Mouse (Mus musculus): Measurements from ENCODE around the gene Ufsp1. TPM values are rescaled to one million over a fixed set of nuclear protein-coding genes. Genes with fewer than 3 reads are reported as not detected.
A peak's percentile ranks its signal among the peaks of the same experiment; 100 is the strongest.

The Ufsp1 gene
- polyA plus RNA-seq, 1 experiment from 2014 or later, result 29.6 TPM

DNA sequence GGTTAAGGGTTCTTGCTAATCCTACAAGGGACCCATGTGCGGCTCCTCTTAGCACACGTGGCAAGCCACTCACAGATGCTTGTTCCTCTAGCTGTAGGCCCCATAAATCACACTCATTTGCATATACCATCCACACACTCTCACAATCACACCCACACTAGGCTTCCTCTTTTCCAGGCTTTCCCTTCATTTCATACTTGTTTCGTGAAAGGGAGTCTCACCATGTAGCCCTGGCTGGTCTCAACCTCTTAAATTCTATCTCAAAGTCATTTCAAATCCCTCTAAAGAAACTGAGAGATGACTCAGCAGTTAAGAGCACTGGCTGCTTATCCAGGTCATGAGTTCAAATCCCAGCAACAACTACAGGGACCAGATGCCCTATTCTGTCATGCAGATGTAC lies 11.4 kb downstream of the Ufsp1 start:
- Histone ChIP-seq H3K4me1 (ENCODE audit: control insufficient read depth, insufficient read depth, low read depth, low read length) (peaks cover 33% of the 10 kb centered on the region), H3K4me2 (ENCODE audit: low read length) (peak overlapping the region; percentile 81), H3K27ac (ENCODE audit: low read depth, low read length) (no peak overlapping the region), H3K36me3 (ENCODE audit: control insufficient read depth, insufficient read depth, low read length) (peaks cover 18% of the 10 kb centered on the region), H3K9me3 (ENCODE audit: control insufficient read depth, low read length) (no peaks in the 10 kb centered on the region), H3K27me3 (replicated peaks; ENCODE audit: control insufficient read depth, insufficient read depth, low read length) (no peaks in the 10 kb centered on the region), H3K4me3 (ENCODE audit: low read length) (peak overlapping the region; percentile 69), H3K9ac (ENCODE audit: low read depth, low read length) (peak overlapping the region; percentile 19; the same call in 1 of the 2 replicates)
- 56% methylated on average over 3 of the region's 3 CpGs for WGBS
- no peak for ATAC-seq

DNA sequence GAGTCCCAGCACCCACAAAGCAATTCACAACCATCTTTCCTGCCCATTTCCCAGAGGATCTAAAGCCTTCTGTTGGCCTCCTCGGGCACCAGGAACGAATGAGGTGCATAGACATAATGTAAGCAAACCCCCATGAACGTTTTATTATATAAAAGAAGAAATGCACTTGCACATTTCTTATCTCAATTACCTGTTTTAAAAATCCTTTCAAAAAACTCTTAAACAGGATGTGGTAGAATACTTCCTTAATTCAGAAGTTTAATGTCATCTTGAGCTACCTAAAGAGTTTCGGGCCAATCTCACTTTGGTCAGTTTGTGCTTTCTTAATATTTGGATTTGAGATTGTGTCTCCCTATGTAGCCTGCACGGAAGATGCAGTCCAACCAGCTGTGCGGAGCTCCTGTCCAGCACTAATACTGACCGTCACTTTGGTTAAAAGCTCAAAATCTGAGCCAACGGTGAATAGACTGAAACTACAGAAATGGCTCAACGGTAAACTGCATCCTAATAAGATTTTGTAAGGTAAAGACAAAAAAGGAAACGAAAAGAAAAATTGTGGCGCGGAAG lies 12.1 kb downstream of the Ufsp1 start:
- Histone ChIP-seq H3K27me3 (replicated peaks; ENCODE audit: control insufficient read depth, insufficient read depth, low read length) (no peaks in the 10 kb centered on the region), H3K4me1 (ENCODE audit: control insufficient read depth, insufficient read depth, low read depth, low read length) (peaks cover 33% of the 10 kb centered on the region), H3K9me3 (ENCODE audit: control insufficient read depth, low read length) (no peaks in the 10 kb centered on the region), H3K9ac (ENCODE audit: low read depth, low read length) (peak overlapping the region; percentile 84), H3K36me3 (ENCODE audit: control insufficient read depth, insufficient read depth, low read length) (peaks cover 13% of the 10 kb centered on the region), H3K27ac (ENCODE audit: low read depth, low read length) (peak overlapping the region; percentile 93), H3K4me2 (ENCODE audit: low read length) (peak overlapping the region; percentile 81), H3K4me3 (ENCODE audit: low read length) (peak overlapping the region; percentile 69)
- WGBS, result 14% methylated on average over 12 of the region's 12 CpGs
- ATAC-seq, result no peak

DNA sequence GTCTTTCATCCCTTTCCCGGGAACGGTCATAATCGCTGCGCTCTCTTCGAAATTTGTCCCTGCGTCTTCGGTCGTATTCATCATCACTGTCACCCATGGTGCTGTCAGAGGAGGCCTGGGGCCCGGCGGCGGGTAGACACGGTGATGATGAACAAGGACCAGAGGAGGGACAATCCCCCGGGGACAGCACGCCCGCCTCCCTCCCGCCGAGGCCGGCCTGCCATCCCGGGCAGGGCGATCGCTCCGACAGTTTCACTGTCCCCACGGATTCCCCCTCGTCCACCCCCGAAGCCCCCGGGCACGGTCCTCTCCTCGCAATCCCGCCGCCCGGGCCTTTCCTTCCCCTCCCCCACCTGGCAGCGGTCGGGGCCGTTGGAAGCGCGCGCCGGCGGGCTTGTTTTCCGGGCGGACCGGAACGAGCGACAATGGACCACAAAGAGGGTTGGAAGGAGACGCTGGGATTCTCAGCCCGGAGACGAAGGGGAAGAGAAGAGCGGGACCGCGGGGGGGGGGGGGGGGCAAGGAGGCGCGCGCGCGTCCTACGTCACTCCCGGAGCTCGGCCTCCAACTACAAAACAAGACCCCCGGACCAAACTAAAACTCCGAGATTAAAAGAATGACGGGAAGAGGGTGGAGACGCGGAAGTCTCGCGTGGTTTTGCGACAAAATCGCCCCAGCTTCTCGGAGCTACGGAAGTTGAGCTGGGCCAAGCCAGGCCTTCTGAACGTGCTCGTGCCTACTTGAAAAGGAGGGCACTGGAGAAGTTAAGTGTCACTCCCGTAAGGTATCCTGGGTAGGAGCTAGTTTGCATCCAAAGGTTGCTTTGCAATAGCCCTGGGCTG lies 12.9 kb downstream of the Ufsp1 start, which contains the start of gene Srrt:
Srrt (minus strand) TSS at position 604 of the 842 bp plus-strand sequence.
- Histone ChIP-seq H3K36me3 (ENCODE audit: control insufficient read depth, insufficient read depth, low read length) (peaks cover 6% of the 10 kb centered on the region), H3K9ac (ENCODE audit: low read depth, low read length) (peak within 1 kb of the TSS; percentile 84), H3K27me3 (replicated peaks; ENCODE audit: control insufficient read depth, insufficient read depth, low read length) (no peaks in the 10 kb centered on the region), H3K27ac (ENCODE audit: low read depth, low read length) (peak within 1 kb of the TSS; percentile 93), H3K9me3 (ENCODE audit: control insufficient read depth, low read length) (no peaks in the 10 kb centered on the region), H3K4me2 (ENCODE audit: low read length) (peak within 1 kb of the TSS; percentile 81), H3K4me3 (ENCODE audit: low read length) (peak within 1 kb of the TSS; percentile 69), H3K4me1 (ENCODE audit: control insufficient read depth, insufficient read depth, low read depth, low read length) (peaks cover 33% of the 10 kb centered on the region)
- peak; percentile 94 for ATAC-seq
- WGBS, result 1% methylated on average over 43 of the region's 72 CpGs

DNA sequence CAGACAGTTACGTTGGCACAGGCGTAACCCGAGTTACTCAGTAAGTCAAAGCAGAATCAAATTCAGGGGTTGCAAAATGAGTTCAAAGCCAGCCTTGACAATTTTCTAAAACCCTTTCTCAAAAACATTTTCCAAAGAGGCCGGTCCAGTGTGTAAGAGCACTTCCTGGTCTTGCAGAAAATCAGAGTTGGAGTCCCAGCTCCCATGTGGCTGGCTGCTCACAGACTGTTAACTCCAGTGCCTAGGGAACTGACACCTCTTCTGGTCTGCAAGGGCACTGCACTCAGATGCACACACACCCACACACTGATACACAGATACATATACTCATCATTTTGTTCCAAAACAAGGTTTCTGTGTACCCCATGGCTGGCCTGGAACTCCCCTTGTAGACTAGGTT lies 13.9 kb downstream of the Ufsp1 start:
- Histone ChIP-seq H3K36me3 (ENCODE audit: control insufficient read depth, insufficient read depth, low read length) (no peaks in the 10 kb centered on the region), H3K9ac (ENCODE audit: low read depth, low read length) (peak overlapping the region; percentile 84), H3K4me1 (ENCODE audit: control insufficient read depth, insufficient read depth, low read depth, low read length) (peaks cover 35% of the 10 kb centered on the region)

DNA sequence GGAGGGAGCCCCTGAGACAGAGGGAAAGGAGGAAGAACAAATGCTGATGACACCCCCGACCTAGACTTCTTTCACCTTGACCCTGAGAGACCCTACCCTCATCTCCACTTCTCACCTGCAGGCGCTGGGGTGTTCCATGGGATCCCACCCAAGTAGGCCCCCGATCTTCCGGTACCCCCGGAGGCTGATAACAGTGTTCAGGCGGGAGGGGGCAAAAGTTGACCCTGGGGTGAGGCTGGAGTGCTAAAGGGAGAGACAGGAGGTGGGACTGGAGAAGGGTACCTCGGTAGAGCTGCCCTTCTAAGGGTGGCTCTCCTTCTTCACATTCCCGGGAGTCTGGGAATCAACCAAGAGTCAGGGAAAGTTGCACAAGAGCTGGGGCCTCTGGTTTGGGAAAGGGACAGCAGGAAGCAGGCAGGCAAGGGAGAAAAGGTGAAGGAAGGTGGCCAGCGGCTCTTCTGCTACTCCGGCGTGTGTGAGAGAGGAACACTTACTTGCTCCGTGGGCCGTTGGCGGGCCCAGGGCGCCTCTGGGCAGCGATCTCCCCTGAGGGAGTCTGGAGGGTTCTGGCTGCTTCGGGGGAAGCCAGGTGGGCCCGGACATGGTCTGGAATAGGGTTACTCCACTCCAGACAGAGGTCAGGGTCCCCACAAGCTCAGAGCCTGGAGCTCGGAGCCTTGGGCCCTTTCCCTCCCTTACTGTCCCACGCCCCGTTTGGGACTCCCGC lies 19.2 kb downstream of the Ufsp1 start:
- WGBS, result 7% methylated on average over 22 of the region's 22 CpGs
- ATAC-seq, result no peak; the same call in 1 of the 2 replicates
- Histone ChIP-seq H3K27me3 (replicated peaks; ENCODE audit: control insufficient read depth, insufficient read depth, low read length) (no peaks in the 10 kb centered on the region), H3K9ac (ENCODE audit: low read depth, low read length) (peak overlapping the region; percentile 65), H3K4me3 (ENCODE audit: low read length) (peak overlapping the region; percentile 42), H3K4me1 (ENCODE audit: control insufficient read depth, insufficient read depth, low read depth, low read length) (peaks cover 19% of the 10 kb centered on the region), H3K9me3 (ENCODE audit: control insufficient read depth, low read length) (no peaks in the 10 kb centered on the region), H3K36me3 (ENCODE audit: control insufficient read depth, insufficient read depth, low read length) (peaks cover 7% of the 10 kb centered on the region; the same call in 1 of the 2 replicates), H3K4me2 (ENCODE audit: low read length) (peak overlapping the region; percentile 60), H3K27ac (ENCODE audit: low read depth, low read length) (peak overlapping the region; percentile 66)

More for the DNA sequence above, 13.9 kb downstream of the Ufsp1 start:
- whole genome bisulfite sequencing, result 92% methylated on average over 4 of the region's 4 CpGs
- H3K4me2 ChIP-seq (ENCODE audit: low read length), result peak overlapping the region; percentile 72
- peak overlapping the region; percentile 93 for H3K27ac ChIP-seq (ENCODE audit: low read depth, low read length)
- H3K27me3 ChIP-seq (replicated peaks; ENCODE audit: control insufficient read depth, insufficient read depth, low read length), result no peaks in the 10 kb centered on the region
- ATAC-seq, result no peak
- no peaks in the 10 kb centered on the region for H3K9me3 ChIP-seq (ENCODE audit: control insufficient read depth, low read length)
- peak overlapping the region; percentile 69 for H3K4me3 ChIP-seq (ENCODE audit: low read length)

DNA sequence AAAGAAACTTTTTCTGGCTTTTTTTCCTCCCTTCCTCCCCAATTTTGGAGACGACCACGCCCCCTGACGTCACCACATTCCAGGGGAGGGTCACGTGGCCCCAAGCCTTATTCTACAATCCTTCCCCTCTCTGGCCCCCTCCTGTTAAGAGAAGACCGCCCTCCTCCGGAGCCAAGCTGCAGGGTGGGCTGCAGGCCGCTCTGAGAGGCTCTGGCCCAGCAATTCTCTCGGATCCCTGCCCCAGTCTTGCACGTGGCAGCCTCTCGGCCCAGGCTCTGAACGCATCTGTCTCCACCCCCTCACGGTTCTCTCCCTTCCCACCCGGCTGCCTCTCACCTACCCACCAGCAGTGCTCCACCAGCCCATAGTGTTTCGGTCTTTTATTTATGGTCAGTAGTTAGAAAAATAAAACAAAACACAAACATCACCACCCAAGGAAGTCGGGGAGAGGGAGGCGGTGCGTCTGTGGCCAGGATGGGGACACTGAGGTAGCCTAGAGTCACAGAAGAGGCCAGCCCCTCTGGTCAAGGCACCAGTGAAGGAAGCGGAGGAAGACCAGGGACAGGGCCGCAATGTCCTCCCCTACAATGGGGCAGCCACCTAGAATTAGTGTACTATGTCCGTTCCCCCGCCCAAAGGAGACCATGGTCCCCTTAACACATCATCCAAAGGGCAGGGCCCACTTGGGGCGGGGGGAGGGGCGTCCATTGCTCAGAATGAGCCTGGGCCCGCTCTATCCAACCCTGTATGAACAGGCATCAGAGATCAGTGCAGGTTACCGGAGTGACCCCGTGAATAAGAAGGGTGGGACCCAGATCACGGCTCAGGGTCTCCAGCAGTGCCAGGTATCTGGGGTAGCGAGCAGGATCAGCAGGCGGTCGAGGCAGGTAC lies 20.0 kb downstream of the Ufsp1 start, which contains the start of gene Trip6:
Trip6 (minus strand) TSS at position 212 of the 891 bp plus-strand sequence.
- Histone ChIP-seq H3K4me2 (ENCODE audit: low read length) (peak within 1 kb of the TSS; percentile 60), H3K36me3 (ENCODE audit: control insufficient read depth, insufficient read depth, low read length) (peaks cover 7% of the 10 kb centered on the region; the same call in 1 of the 2 replicates), H3K4me3 (ENCODE audit: low read length) (peak within 1 kb of the TSS; percentile 42), H3K9me3 (ENCODE audit: control insufficient read depth, low read length) (no peaks in the 10 kb centered on the region), H3K27me3 (replicated peaks; ENCODE audit: control insufficient read depth, insufficient read depth, low read length) (no peaks in the 10 kb centered on the region), H3K4me1 (ENCODE audit: control insufficient read depth, insufficient read depth, low read depth, low read length) (peaks cover 19% of the 10 kb centered on the region), H3K27ac (ENCODE audit: low read depth, low read length) (peak within 1 kb of the TSS; percentile 66), H3K9ac (ENCODE audit: low read depth, low read length) (peak within 1 kb of the TSS; percentile 65)
- WGBS, result 12% methylated on average over 30 of the region's 30 CpGs
- ATAC-seq, result peak; percentile 77

DNA sequence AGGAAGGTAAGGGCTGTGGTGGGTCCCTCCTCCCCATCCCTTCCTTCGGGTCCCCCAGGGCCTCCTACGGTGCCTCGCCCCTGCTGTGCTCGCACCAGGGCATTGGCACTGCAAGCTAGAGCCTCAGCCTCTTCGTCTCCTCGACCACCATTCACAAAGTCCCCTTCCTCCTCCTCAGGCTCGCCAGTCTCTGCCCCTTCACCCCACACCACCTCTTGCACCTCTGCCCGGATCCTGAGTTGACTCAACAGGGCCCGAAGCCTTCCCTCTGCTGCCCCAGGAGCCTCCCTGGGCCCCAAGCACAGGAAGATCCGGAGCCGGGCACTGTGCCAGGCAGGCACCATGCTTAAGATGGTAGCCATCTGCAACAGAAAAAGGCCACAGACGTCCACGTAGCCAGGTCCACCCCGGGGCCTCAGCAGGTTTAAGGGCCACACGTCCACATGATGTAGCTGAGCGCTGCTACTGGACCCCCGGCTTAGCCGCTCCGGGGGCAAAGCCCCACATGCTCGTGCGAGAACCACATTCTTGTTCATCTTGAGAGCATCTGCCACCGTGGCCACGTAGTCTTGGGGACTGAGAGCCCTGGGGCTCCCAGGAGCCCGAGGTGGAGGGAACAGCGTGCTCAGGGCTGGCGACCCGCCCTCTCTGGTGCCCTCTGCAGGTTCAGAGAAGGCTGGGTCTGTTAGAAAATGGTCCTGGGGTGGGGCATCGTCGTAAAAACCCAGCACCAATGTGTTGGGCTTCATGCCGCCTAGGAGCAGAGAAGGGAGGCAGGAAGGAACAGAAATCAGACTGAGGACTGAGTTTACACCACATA lies 20.9 kb downstream of the Ufsp1 start:
- no peak overlapping the region for H3K4me3 ChIP-seq (ENCODE audit: low read length)
- 38% methylated on average over 30 of the region's 30 CpGs for WGBS
- no peaks in the 10 kb centered on the region for H3K27me3 ChIP-seq (replicated peaks; ENCODE audit: control insufficient read depth, insufficient read depth, low read length)
- H3K4me2 ChIP-seq (ENCODE audit: low read length), result no peak overlapping the region; the same call in 1 of the 2 replicates
- no peak overlapping the region for H3K9ac ChIP-seq (ENCODE audit: low read depth, low read length)
- H3K27ac ChIP-seq (ENCODE audit: low read depth, low read length), result no peak overlapping the region
- no peak; the same call in 1 of the 2 replicates for ATAC-seq
- peaks cover 19% of the 10 kb centered on the region for H3K4me1 ChIP-seq (ENCODE audit: control insufficient read depth, insufficient read depth, low read depth, low read length)
- no peaks in the 10 kb centered on the region for H3K9me3 ChIP-seq (ENCODE audit: control insufficient read depth, low read length)
- peaks cover 8% of the 10 kb centered on the region for H3K36me3 ChIP-seq (ENCODE audit: control insufficient read depth, insufficient read depth, low read length)

DNA sequence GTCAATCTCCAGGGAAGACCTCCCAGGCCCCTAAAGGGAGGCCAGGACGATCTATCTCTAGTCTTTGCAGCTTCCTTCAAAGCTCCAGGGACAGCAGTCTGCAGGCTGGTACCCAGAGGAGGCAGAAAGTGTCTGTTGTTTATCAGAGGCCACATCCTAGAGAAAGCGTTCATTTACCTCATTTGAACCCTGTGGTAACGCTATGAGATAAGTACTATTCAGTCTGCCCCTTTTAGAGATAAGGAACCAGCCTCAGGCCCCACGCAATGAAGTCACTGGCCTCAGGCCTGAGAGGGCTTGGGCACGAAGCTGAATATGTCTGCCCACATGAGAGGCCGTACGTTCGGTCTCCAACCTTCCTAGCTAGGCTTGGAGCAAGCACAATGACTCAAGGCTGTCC lies 22.9 kb downstream of the Ufsp1 start:
- ATAC-seq, result no peak
- no peaks in the 10 kb centered on the region for H3K27me3 ChIP-seq (replicated peaks; ENCODE audit: control insufficient read depth, insufficient read depth, low read length)
- H3K4me2 ChIP-seq (ENCODE audit: low read length), result no peak overlapping the region
- H3K9ac ChIP-seq (ENCODE audit: low read depth, low read length), result no peak overlapping the region
- H3K4me1 ChIP-seq (ENCODE audit: control insufficient read depth, insufficient read depth, low read depth, low read length), result peaks cover 19% of the 10 kb centered on the region
- no peak overlapping the region for H3K27ac ChIP-seq (ENCODE audit: low read depth, low read length)
- 90% methylated on average over 8 of the region's 8 CpGs for WGBS
- H3K36me3 ChIP-seq (ENCODE audit: control insufficient read depth, insufficient read depth, low read length), result peaks cover 18% of the 10 kb centered on the region
- no peak overlapping the region for H3K4me3 ChIP-seq (ENCODE audit: low read length)
- no peaks in the 10 kb centered on the region for H3K9me3 ChIP-seq (ENCODE audit: control insufficient read depth, low read length)

Data from hindbrain, embryonic 16.5 days (tissue).